Mouse (Mus musculus) 416B (cell line): ENCODE results near the gene Lman2l.

Experiments used
- DNase-seq: peaks from one replicate; pipeline ENCODE4 v3.0.0; 2011; ENCODE audit warnings: low read depth

Gene Lman2l

GRCm38 (mm10) chr1:36444471-36445464, at the start of gene Lman2l:
TSS of gene Lman2l (minus strand) at chr1:36445271.
- DNase-seq: peak; percentile 93

- no peak for DNase-seq
Measured at GRCm38 (mm10) chr1:36493299-36493698, 48.2 kb upstream of the Lman2l start.

GRCm38 (mm10) chr1:36492416-36493139, 47.5 kb upstream of the Lman2l start:
- peak; percentile 38 for DNase-seq

- DNase-seq: no peak
Measured at GRCm38 (mm10) chr1:36489661-36490060, 44.6 kb upstream of the Lman2l start.

- no peak for DNase-seq
Measured at GRCm38 (mm10) chr1:36487111-36487510, 42.0 kb upstream of the Lman2l start.

GRCm38 (mm10) chr1:36485080-36485479, 40.0 kb upstream of the Lman2l start:
- no peak for DNase-seq

- DNase-seq: no peak
Measured at GRCm38 (mm10) chr1:36483825-36484224, 38.8 kb upstream of the Lman2l start.

- no peak for DNase-seq
Measured at GRCm38 (mm10) chr1:36479903-36480899, 35.1 kb upstream of the Lman2l start.

- DNase-seq: no peak
Measured at GRCm38 (mm10) chr1:36478343-36478795, 33.3 kb upstream of the Lman2l start.

- DNase-seq: no peak
Measured at GRCm38 (mm10) chr1:36476426-36476825, 31.4 kb upstream of the Lman2l start.

GRCm38 (mm10) chr1:36475480-36476110, 30.5 kb upstream of the Lman2l start:
- DNase-seq: no peak

- no peak for DNase-seq
Measured at GRCm38 (mm10) chr1:36474646-36475045, 29.6 kb upstream of the Lman2l start.

- no peak for DNase-seq
Measured at GRCm38 (mm10) chr1:36473211-36473780, 28.2 kb upstream of the Lman2l start.

- no peak for DNase-seq
Measured at GRCm38 (mm10) chr1:36472106-36472440, 27.0 kb upstream of the Lman2l start.

- peak; percentile 92 for DNase-seq
Measured at GRCm38 (mm10) chr1:36471181-36472105, 26.4 kb upstream of the Lman2l start, which contains the start of gene Cnnm4. TSS of gene Cnnm4 (plus strand) at chr1:36471620.

- peak; percentile 37 for DNase-seq
Measured at GRCm38 (mm10) chr1:36469811-36470444, 24.9 kb upstream of the Lman2l start.

GRCm38 (mm10) chr1:36467446-36467845, 22.4 kb upstream of the Lman2l start:
- no peak for DNase-seq

- no peak for DNase-seq
Measured at GRCm38 (mm10) chr1:36465641-36466160, 20.6 kb upstream of the Lman2l start.

- DNase-seq: peak; percentile 56
Measured at GRCm38 (mm10) chr1:36461829-36462228, 16.8 kb upstream of the Lman2l start.
